Mouse (Mus musculus): ENCODE measurements around the gene Vezt. TPM values are rescaled to one million over a fixed set of nuclear protein-coding genes. Genes with fewer than 3 reads are reported as not detected.

Gene Vezt
- total RNA-seq, 2 experiments from 2014 or later, result 20.4 to 21.2 TPM

DNA sequence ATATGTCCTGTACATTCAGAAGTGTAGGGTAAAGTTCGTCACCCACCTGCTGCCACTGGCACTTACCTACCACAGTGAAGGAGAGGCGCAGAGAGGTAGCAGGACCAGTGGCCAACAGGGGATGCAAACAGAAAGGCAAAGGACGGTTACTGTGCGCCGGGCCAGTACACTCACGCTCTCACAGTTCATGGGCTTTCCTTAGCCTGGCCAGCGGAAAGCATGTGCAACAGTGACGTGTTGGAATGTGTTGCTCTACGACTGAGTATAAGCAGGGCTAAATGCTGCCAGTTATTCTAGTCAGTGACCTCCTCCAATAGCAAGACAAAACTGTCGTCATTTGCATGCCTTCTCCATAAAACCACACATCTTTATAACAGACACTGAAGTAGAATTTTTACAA is 41.5 kb downstream of the Vezt start:
- intact Hi-C loops (cut with DNase I; ENCODE audit: low total_unique reads), result no loop called here
- no peak for DNase-seq

DNA sequence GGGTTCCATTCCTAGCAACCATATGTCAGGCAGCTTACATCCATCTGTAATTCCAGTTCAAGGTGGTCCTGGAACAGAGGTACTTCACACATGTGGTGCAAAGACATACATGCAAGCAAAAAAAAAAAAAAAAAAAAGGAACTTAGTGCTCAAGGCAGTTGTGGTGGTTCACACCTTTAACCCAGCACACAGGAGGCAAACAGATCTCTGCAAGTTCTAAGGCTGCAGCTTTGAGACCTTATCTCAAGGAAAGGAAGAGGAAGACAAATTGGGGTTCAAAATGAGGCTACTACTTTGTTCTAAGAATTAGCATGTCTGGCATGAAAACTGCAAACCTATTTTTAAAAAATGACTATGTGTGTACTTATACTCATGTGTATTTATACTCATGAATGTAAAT is 50.3 kb downstream of the Vezt start:
- intact Hi-C loops (cut with DNase I; ENCODE audit: low total_unique reads), result no loop called here

DNA sequence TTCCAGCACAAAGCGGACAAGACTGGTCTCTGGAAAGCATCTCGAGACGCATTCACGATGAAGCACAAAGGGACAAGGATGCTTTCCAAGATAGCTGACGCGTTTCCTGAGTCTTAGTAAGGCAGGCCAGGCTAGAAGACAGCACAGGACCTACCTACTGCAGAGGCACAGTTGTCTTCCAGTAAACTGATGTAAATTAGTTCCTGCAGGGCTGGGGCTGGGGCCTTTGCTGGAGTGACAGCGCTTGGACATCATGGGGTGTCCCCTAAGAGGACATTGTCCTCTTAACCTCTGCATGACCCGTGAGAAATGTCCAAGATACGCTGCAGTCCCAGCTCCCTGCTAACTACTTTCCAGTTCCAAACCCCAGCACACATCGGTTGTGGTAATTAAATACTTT is 66.3 kb downstream of the Vezt start:
- DNase-seq, result no peak
- intact Hi-C loops (cut with DNase I; ENCODE audit: low total_unique reads), result no loop called here

More for the DNA sequence above, 50.3 kb downstream of the Vezt start:
- DNase-seq, result no peak

GRCm38 (mm10) chr10:93967486-93967885 is 68.1 kb downstream of the Vezt start:
- intact Hi-C loops (cut with DNase I; ENCODE audit: low total_unique reads), result no loop called here

DNA sequence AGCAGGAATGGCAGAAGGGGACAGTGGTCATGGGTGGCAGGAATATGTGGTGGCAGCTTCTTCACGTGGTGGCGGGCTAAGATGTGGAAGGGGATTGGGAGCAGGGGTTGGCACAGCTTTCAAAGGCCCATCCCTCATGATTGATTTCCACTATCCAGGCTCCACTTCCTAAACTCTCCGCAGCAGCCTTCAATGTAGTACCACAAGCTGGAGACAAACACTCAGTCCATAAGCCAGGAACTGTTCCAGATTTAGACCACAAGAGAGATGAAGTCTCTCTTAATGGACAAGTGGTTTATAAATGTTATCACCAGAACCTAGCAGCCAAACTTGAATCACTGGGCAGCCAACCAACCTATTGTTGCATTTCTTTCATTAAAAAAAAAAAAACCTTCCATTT is 81.6 kb downstream of the Vezt start:
- intact Hi-C loops (cut with DNase I; ENCODE audit: low total_unique reads), result loop anchor here (10.0 kb wide), 1 partner anchor 921 kb away; no protein-coding TSS in a partner anchor
- DNase-seq, result no peak

More at GRCm38 (mm10) chr10:93967486-93967885, 68.1 kb downstream of the Vezt start:
- DNase-seq, result no peak

DNA sequence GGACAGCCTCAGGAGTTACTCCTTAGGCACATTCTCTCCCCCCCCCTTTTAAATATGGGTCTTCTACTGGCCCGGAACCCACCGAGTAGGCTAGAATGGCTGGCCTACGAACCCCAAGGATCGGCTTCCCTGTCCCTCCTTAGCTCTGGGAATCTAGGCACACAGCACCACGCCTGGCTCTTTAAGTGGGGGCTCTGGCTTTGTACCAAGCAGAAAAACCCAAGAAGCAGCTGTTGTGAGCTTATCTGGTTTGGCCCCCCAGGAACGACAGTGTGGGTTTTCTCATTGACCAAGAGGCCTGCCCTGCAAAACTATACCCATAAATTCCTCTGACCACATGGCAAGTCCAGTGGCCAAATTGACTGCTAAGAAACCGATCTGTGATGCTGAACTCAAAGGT is 82.1 kb downstream of the Vezt start:
- DNase-seq, result no peak
- intact Hi-C loops (cut with DNase I; ENCODE audit: low total_unique reads), result loop anchor here (10.0 kb wide), 1 partner anchor 921 kb away; no protein-coding TSS in a partner anchor

DNA sequence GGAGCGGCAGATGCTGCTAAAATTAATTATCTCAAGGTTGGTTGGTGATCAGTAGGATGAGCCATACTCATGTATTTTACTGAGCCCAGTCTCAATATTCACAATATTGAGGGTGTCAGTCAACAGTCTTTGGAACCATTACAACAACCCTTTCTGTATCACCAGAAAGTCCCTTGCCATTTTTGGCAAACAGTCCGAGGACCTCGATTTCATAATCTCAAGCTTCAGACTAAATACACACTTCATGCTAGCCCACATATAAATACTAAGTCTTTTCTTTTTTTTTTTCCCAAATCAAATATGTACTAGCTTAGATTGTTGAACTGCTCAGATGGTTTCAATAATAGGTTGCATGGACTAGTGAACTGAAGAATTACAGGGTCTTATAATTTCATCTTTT is 84.6 kb downstream of the Vezt start:
- DNase-seq, result no peak

DNA sequence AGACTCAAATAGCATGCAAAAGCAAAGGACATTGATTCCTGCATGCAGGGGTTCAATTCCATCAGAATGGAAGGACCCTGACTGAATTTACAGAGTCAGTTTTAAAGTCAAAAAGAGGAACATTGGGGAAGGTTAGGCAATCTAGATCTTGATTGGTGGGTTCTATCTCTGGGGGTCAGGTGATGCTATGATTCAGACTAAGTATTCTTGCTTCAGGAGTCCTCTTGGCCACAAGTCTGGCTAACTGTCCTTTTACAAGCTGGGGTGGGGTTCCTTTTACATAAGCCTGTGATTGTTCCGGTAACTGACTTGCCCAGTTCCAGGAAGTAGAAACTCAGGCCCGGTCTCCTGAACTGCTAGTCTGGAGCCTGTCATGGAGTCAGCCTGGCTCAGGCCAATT is 85.7 kb downstream of the Vezt start:
- DNase-seq, result no peak
- intact Hi-C loops (cut with DNase I; ENCODE audit: low total_unique reads), result loop anchor here (5.0 to 10.0 kb wide), 2 partner anchors 167 to 925 kb away; no protein-coding TSS in a partner anchor

More for the DNA sequence above, 84.6 kb downstream of the Vezt start:
- intact Hi-C loops (cut with DNase I; ENCODE audit: low total_unique reads), result loop anchor here (10.0 kb wide), 1 partner anchor 924 kb away; no protein-coding TSS in a partner anchor

GRCm38 (mm10) chr10:93945843-93946499 is 89.6 kb downstream of the Vezt start:
- intact Hi-C loops (cut with DNase I; ENCODE audit: low total_unique reads), result loop anchor here (5.0 kb wide), 1 partner anchor 171 kb away; no protein-coding TSS in a partner anchor
- no peak for DNase-seq

DNA sequence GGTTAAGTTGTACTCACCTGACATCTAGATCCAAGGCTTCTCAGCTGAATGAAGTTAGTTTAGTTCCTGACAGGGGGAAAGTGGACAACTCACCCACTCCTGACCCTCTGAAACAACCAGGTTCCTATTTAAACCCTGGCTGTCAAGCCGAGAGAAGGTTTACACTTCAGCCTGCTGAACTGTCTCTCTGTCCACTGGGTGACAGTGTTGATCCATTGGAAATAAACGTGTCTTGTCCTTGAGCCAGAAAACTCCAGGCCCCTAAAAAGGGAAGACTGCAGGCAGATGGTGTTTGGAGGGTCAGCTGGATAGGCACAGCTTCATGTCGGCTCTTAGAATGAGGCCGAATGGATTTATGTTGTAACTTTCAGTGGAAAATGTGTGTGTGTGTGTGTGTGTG is 90.3 kb downstream of the Vezt start:
- intact Hi-C loops (cut with DNase I; ENCODE audit: low total_unique reads), result loop anchor here (5.0 kb wide), 1 partner anchor 172 kb away; no protein-coding TSS in a partner anchor
- no peak for DNase-seq

DNA sequence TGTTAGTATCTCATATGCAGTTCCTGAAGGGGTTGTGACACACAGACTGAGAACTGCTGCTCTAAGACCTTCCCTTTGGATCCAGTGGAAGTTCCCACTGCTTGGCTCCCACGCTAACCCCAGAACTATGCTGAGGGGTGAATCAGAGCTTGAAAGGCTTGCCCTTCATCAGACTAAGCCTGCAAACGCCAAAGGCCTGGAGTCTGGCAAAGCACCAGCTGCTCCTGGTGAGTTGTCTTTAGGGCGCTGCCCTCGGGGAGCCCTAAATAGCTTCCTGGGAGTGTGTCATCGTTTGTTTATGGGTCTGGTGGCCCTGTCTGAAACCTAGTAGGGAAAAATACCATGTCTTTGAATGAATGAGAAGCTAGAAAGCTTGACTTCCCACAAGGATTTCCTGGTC is 91.4 kb downstream of the Vezt start:
- intact Hi-C loops (cut with DNase I; ENCODE audit: low total_unique reads), result no loop called here
- peak; percentile 53 for DNase-seq

DNA sequence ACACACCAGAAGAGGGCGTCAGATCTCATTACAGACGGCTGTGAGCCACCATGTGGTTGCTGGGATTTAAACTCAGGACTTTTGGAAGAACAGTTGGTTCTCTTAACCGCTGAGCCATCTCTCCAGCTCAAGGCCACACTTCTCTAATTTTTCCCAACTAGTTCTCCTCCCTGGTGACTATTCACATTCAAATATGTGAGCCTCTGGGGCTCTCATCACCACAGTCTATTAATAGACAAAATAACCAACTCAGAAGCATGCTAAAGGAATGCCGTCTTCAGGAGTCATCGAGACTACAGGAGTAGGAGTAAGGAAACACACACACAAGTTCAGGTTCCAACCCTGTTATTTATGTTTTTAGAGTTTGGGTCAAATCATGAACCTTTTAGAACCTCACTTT is 95.3 kb downstream of the Vezt start:
- intact Hi-C loops (cut with DNase I; ENCODE audit: low total_unique reads), result no loop called here
- no peak for DNase-seq

DNA sequence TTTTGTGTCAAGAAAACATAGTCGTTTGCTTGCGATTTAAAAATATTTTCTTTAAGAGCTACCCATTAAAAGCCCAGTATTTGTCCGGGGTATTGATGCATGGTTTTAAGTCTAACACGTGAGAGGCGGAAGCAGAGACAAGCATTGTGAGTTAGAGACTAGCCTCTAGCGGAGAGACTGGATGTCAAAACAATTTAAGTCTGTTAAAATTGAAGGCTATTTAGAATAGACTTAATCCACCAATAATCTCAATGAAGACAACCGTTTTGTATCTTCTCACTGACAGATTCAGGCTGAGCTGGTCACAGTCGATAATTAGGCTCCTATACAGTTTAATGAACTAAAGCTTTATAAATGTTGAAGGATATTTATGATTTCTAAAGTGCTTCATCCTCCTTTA is 95.9 kb downstream of the Vezt start:
- intact Hi-C loops (cut with DNase I; ENCODE audit: low total_unique reads), result no loop called here
- DNase-seq, result no peak

GRCm38 (mm10) chr10:93938844-93939271 is 96.8 kb downstream of the Vezt start:
- intact Hi-C loops (cut with DNase I; ENCODE audit: low total_unique reads), result no loop called here
- DNase-seq, result no peak

- peak; percentile 32 for DNase-seq
- intact Hi-C loops (cut with DNase I; ENCODE audit: low total_unique reads), result no loop called here
Observed at GRCm38 (mm10) chr10:93933980-93934379, 101.6 kb downstream of the Vezt start.

DNA sequence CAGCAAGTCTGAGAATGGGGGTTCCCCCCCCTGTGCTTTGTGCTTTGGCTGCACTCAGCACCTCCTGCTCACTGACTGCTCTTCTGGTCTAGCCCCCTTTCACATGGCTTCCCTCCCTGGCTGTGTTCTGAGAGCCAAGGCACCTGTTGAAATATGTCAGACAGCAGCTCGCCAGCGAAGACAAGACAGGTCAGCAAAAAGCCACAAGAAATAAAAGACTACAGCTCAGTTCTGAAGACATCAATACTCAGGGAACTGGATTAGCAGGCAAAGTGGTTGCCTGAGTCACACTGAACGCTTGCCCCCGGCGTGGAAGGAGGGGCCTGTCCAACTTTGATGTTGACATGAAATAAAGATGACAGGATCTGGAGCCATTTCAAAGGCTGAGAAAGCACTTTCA is 102.8 kb downstream of the Vezt start:
- intact Hi-C loops (cut with DNase I; ENCODE audit: low total_unique reads), result no loop called here
- peak; percentile 40 for DNase-seq

DNA sequence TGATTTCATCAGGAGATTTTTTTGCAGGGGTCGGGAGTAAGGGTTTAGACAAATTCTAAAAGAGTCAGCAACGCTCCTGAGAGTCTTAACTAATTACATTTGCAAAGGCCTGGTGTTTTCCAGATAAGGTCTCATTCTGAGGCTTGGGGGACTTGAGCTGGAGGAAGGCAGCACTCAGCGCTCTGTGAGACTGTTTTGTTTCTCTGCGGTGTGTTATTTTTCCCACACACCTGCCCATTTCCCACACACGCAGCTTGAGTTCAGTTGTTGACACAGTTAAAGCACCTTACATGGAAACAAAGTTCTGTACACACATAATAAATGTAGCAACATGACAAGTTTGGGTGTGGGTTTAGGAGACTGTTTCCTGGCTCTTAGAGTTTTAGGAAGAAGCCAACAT is 103.6 kb downstream of the Vezt start:
- no peak for DNase-seq
- intact Hi-C loops (cut with DNase I; ENCODE audit: low total_unique reads), result no loop called here

DNA sequence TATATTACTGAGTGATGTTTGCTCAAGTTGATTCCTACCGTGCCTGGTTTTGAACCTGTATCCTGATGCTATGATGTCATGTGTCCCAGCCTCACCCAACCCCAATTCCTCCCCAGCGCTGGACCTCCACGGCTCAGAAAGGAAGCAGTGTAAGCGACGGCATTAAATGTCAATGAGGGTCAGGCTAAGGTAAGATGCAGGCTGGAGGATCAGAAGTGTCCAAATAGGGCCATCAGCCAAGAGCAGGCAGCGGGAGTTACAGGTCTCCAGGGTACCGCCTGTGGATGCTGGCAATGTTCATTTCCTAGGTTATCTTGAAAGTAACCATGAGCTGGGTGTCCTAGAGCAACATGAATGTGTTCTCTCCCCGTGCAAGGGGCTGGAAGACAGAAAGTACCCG is 104.2 kb downstream of the Vezt start:
- no peak for DNase-seq
- intact Hi-C loops (cut with DNase I; ENCODE audit: low total_unique reads), result no loop called here

DNA sequence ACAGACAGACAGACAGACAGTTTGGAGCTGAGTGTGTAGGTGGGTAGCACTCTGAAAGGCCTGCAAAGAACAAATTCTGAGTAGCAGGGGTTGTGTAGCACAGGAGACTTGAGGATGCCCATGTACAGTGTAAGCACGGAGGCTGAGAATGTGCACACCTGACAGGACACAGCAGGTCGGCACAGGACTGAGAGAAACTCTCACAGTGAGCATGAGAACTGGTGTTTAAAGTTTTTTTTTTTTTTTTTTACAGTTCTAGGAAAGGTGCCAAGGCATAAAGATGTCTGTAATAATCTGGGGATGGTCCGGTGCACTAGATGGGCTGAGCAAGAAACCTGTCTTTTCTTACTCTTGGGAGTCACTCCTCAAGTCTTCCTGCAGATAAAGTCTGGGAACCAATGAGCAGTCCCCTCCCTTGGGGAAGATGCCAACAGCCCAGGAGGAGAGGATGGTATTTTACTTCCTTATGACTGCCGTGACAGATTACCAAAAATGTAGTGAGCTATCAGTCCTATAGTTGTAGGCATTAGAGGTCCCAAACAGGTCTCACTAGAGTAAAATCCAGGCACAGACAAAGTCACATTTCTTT is 105.3 kb downstream of the Vezt start:
- DNase-seq, result no peak
- intact Hi-C loops (cut with DNase I; ENCODE audit: low total_unique reads), result no loop called here

- intact Hi-C loops (cut with DNase I; ENCODE audit: low total_unique reads), result no loop called here
- no peak for DNase-seq
Observed at GRCm38 (mm10) chr10:93924666-93925065, 111.0 kb downstream of the Vezt start.

GRCm38 (mm10) chr10:93921160-93921559 is 114.5 kb downstream of the Vezt start:
- DNase-seq, result no peak
- intact Hi-C loops (cut with DNase I; ENCODE audit: low total_unique reads), result no loop called here

All from gastrocnemius, postnatal 14 days (tissue).